ENCODE assay signal across 13 mouse cellular contexts in genomic region chr4:135047771-135048170, GRCm38 (mm10).
DNase-seq lines count a peak whose midpoint lies in the region; ATAC-seq and TF ChIP-seq lines count a peak whose summit lies in the region.
"Had no signal": no experiment of that assay in that cellular context is flagged by ENCODE, and none has a peak within 500 bp of the region (broad histone marks: within the 10 kb centered on the region; RNA-seq: fewer than 3 reads in every experiment).

No protein-coding gene starts in this region.

- 48% methylated on average over 5 of the region's 5 CpGs for WGBS in kidney, adult 2 months
- WGBS in hindbrain, embryonic 11.5 days: 89% methylated on average over 5 of the region's 5 CpGs

- no peak overlapping the region for H3K4me2 ChIP-seq in hindbrain, embryonic 11.5 days (replicated peaks; ENCODE audit: low read depth, low read length)
- H3K4me2 ChIP-seq: embryonic facial prominence, embryonic 12.5 days; forebrain, embryonic 13.5 days; limb, embryonic 15.5 days; stomach, embryonic 15.5 days had no signal

- no peaks in the 10 kb centered on the region for H3K9me3 ChIP-seq in hindbrain, embryonic 11.5 days (ENCODE audit: control insufficient read depth, low read length)
- H3K9me3 ChIP-seq: embryonic facial prominence, embryonic 12.5 days; forebrain, embryonic 13.5 days; limb, embryonic 15.5 days; stomach, embryonic 15.5 days had no signal

- TF ChIP-seq CTCF in kidney, adult 2 months (conservative IDR thresholded peaks at IDR 0.05; ENCODE audit: insufficient read depth, insufficient read length, low read depth, low read length): no peak

- no peak overlapping the region for H3K27ac ChIP-seq in kidney, adult 2 months (ENCODE audit: insufficient read depth, low read depth, low read length)
- no peak overlapping the region for H3K27ac ChIP-seq in hindbrain, embryonic 11.5 days (ENCODE audit: low read depth, low read length)
- H3K27ac ChIP-seq: embryonic facial prominence, embryonic 12.5 days; forebrain, embryonic 13.5 days; limb, embryonic 15.5 days; stomach, embryonic 15.5 days had no signal

- TF ChIP-seq POLR2A in kidney, adult 2 months (IDR thresholded peaks at IDR 0.05; ENCODE audit: low read depth, low read length): no peak

- ATAC-seq in hindbrain, embryonic 11.5 days (ENCODE audit: low FRiP score): no peak
- ATAC-seq: forebrain, embryonic 13.5 days had no signal

- H3K4me3 ChIP-seq in kidney, adult 2 months (ENCODE audit: insufficient read depth, low read depth, low read length): no peak overlapping the region
- H3K4me3 ChIP-seq in hindbrain, embryonic 11.5 days (ENCODE audit: low read depth, low read length): no peak overlapping the region
- H3K4me3 ChIP-seq: embryonic facial prominence, embryonic 12.5 days; forebrain, embryonic 13.5 days; limb, embryonic 15.5 days; stomach, embryonic 15.5 days had no signal

- peak; percentile 77 to 79 for DNase-seq in heart, postnatal 10 days
- no peak for DNase-seq in heart, adult 11 months
- DNase-seq in testis, postnatal 10 days (ENCODE audit: low spot score): peak; percentile 73
- DNase-seq in testis, postnatal 14 days (ENCODE audit: low spot score): no peak
- peak; percentile 76 for DNase-seq in kidney, adult 2 months
- DNase-seq in lung, postnatal 14 days: peak; percentile 59
- DNase-seq in hindbrain, embryonic 11.5 days (ENCODE audit: low spot score): no peak
- DNase-seq in MN1 (ENCODE audit: low spot score): no peak
- DNase-seq: cerebellum, adult 8-10 months had no signal

- no peaks in the 10 kb centered on the region for H3K36me3 ChIP-seq in kidney, adult 2 months (ENCODE audit: control insufficient read depth, insufficient read depth, low read length)
- no peaks in the 10 kb centered on the region for H3K36me3 ChIP-seq in hindbrain, embryonic 11.5 days (ENCODE audit: control insufficient read depth, insufficient read depth, low read length)
- H3K36me3 ChIP-seq: embryonic facial prominence, embryonic 12.5 days; limb, embryonic 15.5 days; stomach, embryonic 15.5 days had no signal

- H3K4me1 ChIP-seq in kidney, adult 2 months (ENCODE audit: control insufficient read depth, insufficient read depth, low read length): peaks cover 4% of the 10 kb centered on the region; the same call in 1 of the 2 replicates
- no peaks in the 10 kb centered on the region for H3K4me1 ChIP-seq in hindbrain, embryonic 11.5 days (replicated peaks; ENCODE audit: control insufficient read depth, insufficient read depth, low read length)
- H3K4me1 ChIP-seq: embryonic facial prominence, embryonic 12.5 days; forebrain, embryonic 13.5 days; stomach, embryonic 15.5 days had no signal

- H3K9ac ChIP-seq in hindbrain, embryonic 11.5 days (ENCODE audit: low read depth, low read length): no peak overlapping the region
- H3K9ac ChIP-seq: embryonic facial prominence, embryonic 12.5 days; forebrain, embryonic 13.5 days; limb, embryonic 15.5 days; stomach, embryonic 15.5 days had no signal

- no peaks in the 10 kb centered on the region for H3K27me3 ChIP-seq in kidney, adult 2 months (replicated peaks; ENCODE audit: control insufficient read depth, insufficient read depth, low read length)
- H3K27me3 ChIP-seq in hindbrain, embryonic 11.5 days (ENCODE audit: control insufficient read depth, insufficient read depth, low read length): no peaks in the 10 kb centered on the region
- H3K27me3 ChIP-seq: forebrain, embryonic 13.5 days; stomach, embryonic 15.5 days had no signal

- intact Hi-C loops in heart, postnatal 10 days (cut with DNase I): no loop called here

Comparison
In these comparisons a context has a peak if more than half of its experiments do, and no peak if none do; other contexts are left out.
1. DNase-seq: peak in heart, postnatal 10 days (2 of 2), testis, postnatal 10 days (single experiment), kidney, adult 2 months (single experiment) and lung, postnatal 14 days (single experiment); none in heart, adult 11 months (single experiment), testis, postnatal 14 days (single experiment), hindbrain, embryonic 11.5 days (single experiment) and MN1 (single experiment).